Mouse (Mus musculus) regulatory T cell (primary cell): ENCODE measurements around the gene Vmn1r124.
"Not testable (repeated sequence)": the region's sequence is repeated elsewhere in the genome, so short reads cannot be mapped to it uniquely, and the experiment has no call there.

Experiments used
- in situ Hi-C: fragments of 300-600 bp; cut with MboI, MseI; formaldehyde crosslinking; loops from one replicate; pipeline ENCODE4 v1.15.1; 2025; ENCODE audit warnings: high pct_unique_total_duplicates

Gene Vmn1r124

GRCm38 (mm10) chr7:21260517-21260916 is at the start of gene Vmn1r124:
TSS of gene Vmn1r124 (minus strand) at chr7:21260617.
- in situ Hi-C loops, result loop anchor here (5.0 to 25.0 kb wide), 2 partner anchors 723 to 1158 kb away; partner anchors contain the start of genes Gm5726 and Vmn1r104

GRCm38 (mm10) chr7:21301367-21301766 is 41.0 kb upstream of the Vmn1r124 start, which contains the start of gene Vmn1r126:
TSS of gene Vmn1r126 (minus strand) at chr7:21301467.
- in situ Hi-C loops, result not testable (repeated sequence)

- in situ Hi-C loops, result loop anchor here (25.0 kb wide), 1 partner anchor 735 kb away; the partner anchor contains the start of genes Gm5726 and Vmn1r104
Observed at GRCm38 (mm10) chr7:21271879-21272278, 11.5 kb upstream of the Vmn1r124 start, which contains the start of gene Vmn1r125. TSS of gene Vmn1r125 (plus strand) at chr7:21272179.
